Comparison of ENCODE assay signal across 8 mouse cellular contexts in the genomic region with DNA sequence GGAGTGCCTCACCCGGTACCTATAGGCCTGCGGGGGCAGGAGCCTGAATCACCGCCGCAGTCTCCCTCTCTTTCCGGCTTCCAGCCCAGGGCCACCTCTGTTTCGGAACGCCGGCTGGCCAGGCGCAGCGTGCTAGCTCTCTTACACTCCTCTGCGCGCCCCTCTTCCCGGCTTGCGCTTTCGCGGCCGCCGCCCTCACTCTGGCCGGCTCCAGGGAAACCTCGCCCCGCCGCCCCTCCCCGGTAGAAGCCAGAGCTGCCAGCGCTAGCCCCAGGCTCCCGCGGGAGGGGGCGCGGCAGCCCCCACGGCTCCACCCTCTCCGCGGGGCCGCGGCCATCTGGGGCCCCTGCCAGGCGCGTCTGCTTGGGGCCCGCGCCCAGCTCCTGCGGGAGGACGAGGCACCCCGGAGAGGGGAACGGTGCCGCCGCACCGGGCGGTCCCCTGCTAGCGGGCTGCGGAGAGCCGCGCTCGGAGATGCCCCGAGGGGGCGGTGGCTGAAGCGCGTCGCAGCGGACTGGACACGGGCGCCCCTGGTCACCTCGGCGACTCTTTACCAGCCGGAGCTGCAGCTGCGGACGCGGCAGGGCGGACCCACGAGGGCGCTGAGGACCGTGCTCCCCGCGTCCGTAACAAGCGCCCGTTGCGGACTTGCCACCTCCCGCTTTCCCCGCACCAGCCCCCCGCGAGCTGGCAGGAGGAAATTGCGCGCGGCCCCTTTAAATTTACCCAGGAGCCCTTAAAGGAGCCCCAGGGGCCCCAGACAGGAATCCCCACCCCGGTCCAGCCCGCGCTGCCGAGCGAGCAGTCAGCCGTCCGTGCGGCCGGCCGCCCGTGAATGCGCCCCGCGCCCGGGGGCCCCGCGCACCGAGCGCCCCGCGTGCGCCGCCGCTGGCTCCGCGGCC. TPM values are rescaled to one million over a fixed set of nuclear protein-coding genes. Genes with fewer than 3 reads are reported as not detected.
DNase-seq lines count a peak whose midpoint lies in the region.

Gene 2700081O15Rik, plus strand, starts transcription at position 792 of the 902 bp plus-strand sequence.

- peak; percentile 88 for DNase-seq in Muller cell, postnatal 12 days (ENCODE audit: inconsistent ontology term)
- DNase-seq in cerebellum, adult 18-20 months = peak; percentile 62 to 66
- DNase-seq in frontal cortex, adult 2 months (ENCODE audit: extremely low spot score in 1 of 2, low spot score in 1 of 2) = peak in 1 of 2 experiments; percentile 78
- peak; percentile 81 for DNase-seq in heart, postnatal 4 days
- DNase-seq in layer of hippocampus, postnatal 10 days (ENCODE audit: low spot score in 2 of 2) = peak; percentile 78 to 86
- peak; percentile 84 for DNase-seq in lung, postnatal 10 days
- peak; percentile 64 for DNase-seq in retina, postnatal 7 days (ENCODE audit: low read depth, low spot score)
- peak; percentile 51 for DNase-seq in urinary bladder, postnatal 10 days (ENCODE audit: low spot score)

RNA-seq across cellular contexts. Expression of gene 2700081O15Rik, which starts in this region (rescaled TPM):
- 31.1 and 32.0 TPM in 2 replicates for polyA plus RNA-seq in frontal cortex, adult 2 months (2012; rRNA removed)
- 10 to 100 TPM; 28.4 to 28.5 TPM for total RNA-seq in heart, postnatal 4 days (2021)
- total RNA-seq in layer of hippocampus, postnatal 10 days (2021) = 10 to 100 TPM; 70.8 to 72.1 TPM
